Mouse (Mus musculus) skeletal muscle tissue, adult 2 months (tissue): ENCODE measurements at regions not wholly inside any gene's neighbourhood (a gene's known extent, or its start where the extent isn't known, plus 50 kb on each side); places are given as distances from the start of the nearest gene placed in this dataset.

ENCODE experiments used
- DNase-seq: peaks from one replicate; pipeline ENCODE4 v3.0.0-alpha.2; 2012; ENCODE audit warnings: low read depth, low spot score

DNA sequence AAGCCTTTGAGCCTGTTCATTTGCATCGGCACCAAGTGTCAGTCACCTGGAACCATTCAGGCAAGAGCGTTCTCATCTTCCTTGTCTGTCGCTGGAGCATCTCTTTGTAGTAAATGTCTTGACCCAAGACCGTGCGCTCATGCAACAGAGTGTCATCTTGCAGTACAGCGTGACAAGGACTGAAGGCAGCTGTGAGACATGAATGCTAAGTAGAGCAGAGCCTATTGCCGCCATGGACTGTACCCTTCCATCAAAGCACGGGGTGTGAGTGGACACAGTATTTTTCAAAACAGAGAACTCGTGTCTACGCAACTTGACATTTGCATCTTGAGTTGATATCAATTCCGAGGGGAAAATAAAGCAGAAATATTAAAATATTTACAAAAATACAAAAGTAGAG lies 287.4 kb upstream of the Gpc5 start:
- DNase-seq, result no peak

DNA sequence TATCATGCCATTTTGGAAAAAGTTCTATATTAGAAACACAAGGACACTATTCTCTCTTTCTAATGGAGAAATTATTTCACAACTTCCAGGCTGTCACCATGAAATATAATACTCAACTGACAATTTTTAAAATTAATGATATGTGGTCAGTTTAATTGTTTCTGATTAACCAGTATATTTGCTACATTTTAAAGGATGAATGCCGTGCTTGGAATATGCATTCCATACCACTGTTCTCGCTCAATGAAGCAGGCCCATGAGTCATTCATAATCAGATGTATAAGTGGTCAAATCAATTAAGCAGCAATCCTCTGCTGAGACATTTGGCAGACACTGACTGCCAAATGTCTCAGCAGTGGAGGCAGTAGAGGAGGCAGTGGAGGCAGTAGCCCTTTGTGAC lies 283.4 kb upstream of the Gpc5 start:
- no peak for DNase-seq

GRCm38 (mm10) chr14:114820677-114821076 lies 271.3 kb upstream of the Gpc5 start:
- no peak for DNase-seq

- no peak for DNase-seq
These were observed 270.9 kb upstream of the Gpc5 start for GRCm38 (mm10) chr14:114821098-114821594.

DNA sequence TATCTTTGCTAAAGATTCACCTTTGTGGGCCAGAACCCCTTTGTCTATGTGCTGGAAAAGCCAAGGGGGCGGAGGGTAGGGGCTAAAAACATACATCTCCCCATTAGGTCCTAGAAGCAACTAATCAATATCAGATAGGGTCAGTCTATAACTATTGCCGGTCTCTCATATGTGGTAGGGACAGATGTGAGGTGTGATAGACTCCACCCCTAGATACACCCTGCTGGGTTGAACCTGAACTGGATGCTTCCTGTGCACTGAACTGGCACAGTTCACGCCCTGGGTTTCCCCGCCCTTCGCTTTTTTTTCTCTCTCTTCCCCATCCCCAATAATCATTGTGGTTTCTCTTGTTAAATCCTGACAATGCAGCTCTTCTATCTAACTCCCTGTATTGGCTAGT lies 270.3 kb upstream of the Gpc5 start:
- no peak for DNase-seq

- DNase-seq, result no peak
These were observed 265.2 kb upstream of the Gpc5 start for GRCm38 (mm10) chr14:114826662-114827321.

- no peak for DNase-seq
These were observed 262.7 kb upstream of the Gpc5 start for GRCm38 (mm10) chr14:114829310-114829709.

DNA sequence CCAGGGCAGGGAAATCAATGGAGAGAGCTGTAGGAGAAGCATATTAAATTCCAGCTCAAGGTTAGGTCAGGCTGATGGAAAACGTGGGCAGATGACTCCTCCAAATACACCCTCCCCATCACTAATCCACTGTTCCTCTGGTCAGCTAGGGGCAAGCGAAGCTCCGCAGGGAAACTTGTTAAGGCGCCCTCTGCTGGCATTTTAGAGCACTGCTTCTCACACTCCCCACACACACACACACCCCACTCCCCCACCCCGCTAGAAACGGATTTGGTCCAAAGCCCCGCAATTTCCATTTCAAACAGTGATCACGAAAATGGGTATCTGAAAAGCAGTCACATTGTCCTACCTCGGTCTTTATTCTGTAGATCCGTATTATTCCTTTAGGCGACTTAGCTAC lies 259.0 kb upstream of the Gpc5 start:
- DNase-seq, result no peak

DNA sequence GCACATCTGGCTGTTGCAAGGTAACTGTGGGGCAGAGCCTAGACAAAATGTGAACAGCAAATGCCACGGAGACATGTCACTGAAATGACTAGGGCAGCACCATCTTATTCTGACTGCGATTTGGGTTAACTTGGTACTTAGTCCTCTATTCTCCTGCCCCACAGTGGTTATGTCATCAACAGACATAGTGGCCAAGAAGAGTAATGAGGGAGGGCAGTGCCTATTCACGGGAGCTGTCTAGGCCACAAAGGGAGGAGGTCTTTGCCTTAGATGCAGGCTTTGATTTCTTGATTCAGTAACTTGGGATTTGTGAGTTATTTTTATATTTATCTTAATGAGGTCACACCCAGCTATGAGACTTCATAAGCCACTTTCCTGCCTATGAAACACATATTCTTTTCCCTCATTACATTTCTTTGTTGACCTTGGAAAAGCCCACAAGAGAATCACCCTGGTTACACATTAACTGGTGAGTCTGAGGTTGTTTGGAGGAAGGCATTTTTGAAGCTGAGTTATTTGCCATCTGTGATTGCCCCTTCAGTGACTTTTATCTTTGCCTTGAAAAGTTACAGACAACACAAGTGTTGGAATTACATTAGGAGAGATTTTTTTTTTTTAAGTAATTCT lies 255.2 kb upstream of the Gpc5 start:
- DNase-seq, result no peak

DNA sequence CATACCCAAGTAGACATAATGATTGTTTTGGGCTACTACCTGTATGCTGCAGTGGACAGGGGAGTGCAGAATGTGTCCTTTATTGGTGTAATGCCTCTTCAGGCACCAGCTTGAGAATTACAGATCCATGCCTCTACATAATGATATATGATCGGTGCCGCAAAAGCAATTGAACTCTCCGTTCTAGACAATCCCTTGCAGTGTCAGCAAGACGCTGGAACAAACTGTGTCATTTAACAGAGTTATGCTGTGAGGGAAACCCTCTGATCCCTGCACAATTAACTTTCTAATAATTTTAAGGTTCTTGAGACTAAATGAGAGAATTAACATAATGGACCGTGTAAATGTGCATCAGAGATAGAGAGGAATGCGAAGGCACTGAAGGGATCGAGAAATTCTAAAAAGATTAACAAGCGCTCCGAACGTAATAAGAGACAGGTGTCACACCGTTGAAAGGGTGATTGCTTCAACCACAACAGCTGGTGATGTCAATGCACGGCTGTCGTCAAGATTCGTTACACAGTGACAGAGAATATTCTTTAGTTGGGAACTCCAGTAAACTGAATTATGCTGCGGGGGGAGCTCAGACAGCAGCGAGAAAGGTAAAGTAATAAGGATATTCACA lies 254.3 kb upstream of the Gpc5 start:
- DNase-seq, result no peak

GRCm38 (mm10) chr14:114839340-114839903 lies 252.6 kb upstream of the Gpc5 start:
- no peak for DNase-seq

DNA sequence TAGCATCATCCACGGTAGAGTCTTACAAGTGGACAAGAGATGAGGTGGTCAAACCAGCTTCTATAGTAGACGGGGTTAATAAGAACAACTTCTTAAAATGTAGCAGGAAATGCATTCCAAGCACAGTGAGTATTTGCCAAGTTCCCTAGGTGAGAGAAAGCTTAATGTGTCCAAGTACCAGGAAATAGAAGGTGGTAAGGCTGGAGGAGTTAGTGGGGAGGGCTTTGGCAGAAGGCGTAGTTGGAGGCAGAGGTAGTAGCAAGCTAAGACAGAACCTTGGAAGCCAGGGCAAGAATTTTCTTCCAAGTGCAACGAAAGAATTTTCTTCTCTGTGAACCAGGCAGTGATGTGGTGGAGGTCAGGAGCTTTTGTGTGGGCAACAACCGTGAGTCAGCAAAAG lies 251.2 kb upstream of the Gpc5 start:
- no peak for DNase-seq

DNA sequence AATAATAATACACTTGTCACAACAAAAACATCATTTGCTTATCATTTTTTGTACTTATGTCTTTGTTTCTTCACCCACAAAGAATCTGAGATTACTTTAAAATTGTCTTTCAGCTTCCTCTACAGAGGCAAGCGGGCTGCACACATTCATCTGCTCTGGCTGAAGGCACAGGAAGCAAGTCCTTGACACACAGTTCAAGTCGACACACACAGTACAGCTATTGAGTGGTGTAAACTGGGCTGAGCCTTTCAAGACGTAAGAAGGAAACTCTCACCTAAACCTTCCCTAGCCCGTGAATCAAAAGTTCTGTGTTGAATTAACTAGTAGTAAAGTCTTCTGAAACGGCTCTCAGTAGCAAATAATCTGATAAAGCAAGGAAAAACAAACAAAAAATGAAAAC lies 250.5 kb upstream of the Gpc5 start:
- DNase-seq, result no peak

- DNase-seq, result no peak
These were observed 249.7 kb upstream of the Gpc5 start for GRCm38 (mm10) chr14:114842327-114842726.

GRCm38 (mm10) chr14:114843105-114843743 lies 248.8 kb upstream of the Gpc5 start:
- DNase-seq, result no peak

- no peak for DNase-seq
These were observed 237.5 kb upstream of the Gpc5 start for GRCm38 (mm10) chr14:114854324-114855054.

GRCm38 (mm10) chr14:114855055-114855740 lies 236.8 kb upstream of the Gpc5 start:
- no peak for DNase-seq

DNA sequence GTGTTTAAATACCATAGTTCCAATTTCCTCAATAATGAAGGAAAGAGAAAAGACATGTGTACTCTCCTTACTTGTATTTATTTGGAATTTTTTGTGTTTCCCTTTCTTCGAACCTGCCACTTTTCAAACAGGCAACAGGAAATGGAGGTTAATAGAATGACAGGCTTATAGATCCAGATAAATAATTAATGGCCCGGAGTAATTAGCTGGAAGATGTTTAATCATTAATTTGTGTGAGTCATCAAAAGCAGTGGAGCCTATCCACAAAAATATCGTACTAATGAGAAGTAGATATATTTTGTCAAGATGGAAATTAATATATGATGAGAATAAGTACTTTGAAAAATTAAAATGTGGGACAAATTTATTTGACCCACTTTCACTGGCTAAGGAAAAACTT lies 236.3 kb upstream of the Gpc5 start:
- no peak for DNase-seq

- DNase-seq, result no peak
These were observed 235.6 kb upstream of the Gpc5 start for GRCm38 (mm10) chr14:114856243-114857031.

DNA sequence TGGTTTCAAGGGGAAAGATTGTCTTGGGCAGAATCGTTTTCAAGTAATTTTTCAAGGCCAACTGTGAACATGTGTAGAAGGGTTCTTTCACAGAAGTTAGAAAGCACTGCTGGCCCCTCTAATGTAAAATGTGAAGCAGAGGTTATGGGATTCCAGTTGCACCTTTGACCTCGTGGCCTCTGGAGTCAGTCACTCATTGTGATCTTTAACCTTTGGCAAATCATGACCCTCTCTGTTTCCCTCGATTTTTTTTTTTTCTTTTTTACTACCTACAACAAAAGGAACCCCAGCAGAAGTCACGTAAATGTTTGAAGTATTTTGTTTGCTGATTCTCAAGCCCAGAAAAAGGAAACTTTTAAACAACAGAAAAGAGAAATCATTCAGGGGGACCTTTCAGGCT lies 234.8 kb upstream of the Gpc5 start:
- DNase-seq, result no peak
